Mouse (Mus musculus): Measurements from ENCODE around the gene Nkx3-2. TPM values are rescaled to one million over a fixed set of nuclear protein-coding genes. Genes with fewer than 3 reads are reported as not detected.

Nkx3-2 gene
- polyA plus RNA-seq, 2 experiments, result 0.02 TPM; not detected in 1

- Histone ChIP-seq H3K4me3 (ENCODE audit: insufficient read depth in 1 of 2, low read depth in 2 of 2, low read length in 2 of 2) (no peak overlapping the region), H3K36me3 (replicated peaks; ENCODE audit: control insufficient read depth, insufficient read depth, low read depth) (no peaks in the 10 kb centered on the region), H3K27me3 (ENCODE audit: control insufficient read depth, insufficient read depth, low read length) (peaks cover 75% of the 10 kb centered on the region), H3K9ac (replicated peaks) (no peak overlapping the region), H3K9me3 (ENCODE audit: control insufficient read depth, low read length) (no peaks in the 10 kb centered on the region), H3K27ac (no peak overlapping the region), H3K4me1 (replicated peaks; ENCODE audit: control insufficient read depth in 2 of 2, insufficient read depth in 2 of 2, low read length in 1 of 2) (no peaks in the 10 kb centered on the region), H3K4me2 (ENCODE audit: low read depth) (no peak overlapping the region)
- TF ChIP-seq EP300 (IDR thresholded peaks at IDR 0.05; ENCODE audit: low read depth), result no peak
- no peak for TF ChIP-seq CTCF (IDR thresholded peaks at IDR 0.05; ENCODE audit: low read depth)
- under 1% methylated on average over 16 of the region's 16 CpGs for WGBS (ENCODE audit: insufficient replicate concordance)
- ATAC-seq (ENCODE audit: insufficient read depth) (no peak), DNase-seq (ENCODE audit: low read depth in 3 of 3, low spot score in 3 of 3) (no peak)
Measured at GRCm38 (mm10) chr5:41754836-41755235, 9.5 kb downstream of the Nkx3-2 start.

GRCm38 (mm10) chr5:41754226-41754775 is 10.0 kb downstream of the Nkx3-2 start:
- Histone ChIP-seq H3K27ac (no peak overlapping the region), H3K4me2 (ENCODE audit: low read depth) (no peak overlapping the region), H3K36me3 (replicated peaks; ENCODE audit: control insufficient read depth, insufficient read depth, low read depth) (no peaks in the 10 kb centered on the region), H3K4me1 (replicated peaks; ENCODE audit: control insufficient read depth in 2 of 2, insufficient read depth in 2 of 2, low read length in 1 of 2) (no peaks in the 10 kb centered on the region), H3K4me3 (ENCODE audit: insufficient read depth in 1 of 2, low read depth in 2 of 2, low read length in 2 of 2) (no peak overlapping the region), H3K27me3 (ENCODE audit: control insufficient read depth, insufficient read depth, low read length) (peaks cover 73% of the 10 kb centered on the region), H3K9ac (replicated peaks) (no peak overlapping the region), H3K9me3 (ENCODE audit: control insufficient read depth, low read length) (no peaks in the 10 kb centered on the region)
- ATAC-seq (ENCODE audit: insufficient read depth) (no peak), DNase-seq (ENCODE audit: low read depth in 3 of 3, low spot score in 3 of 3) (no peak)
- 2% methylated on average over 17 of the region's 17 CpGs for WGBS (ENCODE audit: insufficient replicate concordance)
- TF ChIP-seq CTCF (IDR thresholded peaks at IDR 0.05; ENCODE audit: low read depth), result no peak
- TF ChIP-seq EP300 (IDR thresholded peaks at IDR 0.05; ENCODE audit: low read depth), result no peak

GRCm38 (mm10) chr5:41752721-41753120 is 11.6 kb downstream of the Nkx3-2 start:
- no peak overlapping the region for H3K27ac ChIP-seq
- H3K4me3 ChIP-seq (ENCODE audit: insufficient read depth in 1 of 2, low read depth in 2 of 2, low read length in 2 of 2), result no peak overlapping the region
- DNase-seq (ENCODE audit: low read depth in 3 of 3, low spot score in 3 of 3), result no peak
- H3K27me3 ChIP-seq (ENCODE audit: control insufficient read depth, insufficient read depth, low read length), result peaks cover 62% of the 10 kb centered on the region
- ATAC-seq (ENCODE audit: insufficient read depth), result no peak
- H3K36me3 ChIP-seq (replicated peaks; ENCODE audit: control insufficient read depth, insufficient read depth, low read depth), result no peaks in the 10 kb centered on the region
- WGBS (ENCODE audit: insufficient replicate concordance), result 30% methylated on average over 4 of the region's 4 CpGs
- H3K4me1 ChIP-seq (replicated peaks; ENCODE audit: control insufficient read depth in 2 of 2, insufficient read depth in 2 of 2, low read length in 1 of 2), result no peaks in the 10 kb centered on the region
- H3K9me3 ChIP-seq (ENCODE audit: control insufficient read depth, low read length), result no peaks in the 10 kb centered on the region
- no peak overlapping the region for H3K4me2 ChIP-seq (ENCODE audit: low read depth)
- no peak for TF ChIP-seq CTCF (IDR thresholded peaks at IDR 0.05; ENCODE audit: low read depth)
- TF ChIP-seq EP300 (IDR thresholded peaks at IDR 0.05; ENCODE audit: low read depth), result no peak
- no peak overlapping the region for H3K9ac ChIP-seq (replicated peaks)

- Histone ChIP-seq H3K27ac (no peak overlapping the region), H3K4me1 (replicated peaks; ENCODE audit: control insufficient read depth in 2 of 2, insufficient read depth in 2 of 2, low read length in 1 of 2) (no peaks in the 10 kb centered on the region), H3K9me3 (ENCODE audit: control insufficient read depth, low read length) (no peaks in the 10 kb centered on the region), H3K9ac (replicated peaks) (no peak overlapping the region), H3K27me3 (ENCODE audit: control insufficient read depth, insufficient read depth, low read length) (peaks cover 9% of the 10 kb centered on the region), H3K36me3 (replicated peaks; ENCODE audit: control insufficient read depth, insufficient read depth, low read depth) (no peaks in the 10 kb centered on the region), H3K4me3 (ENCODE audit: insufficient read depth in 1 of 2, low read depth in 2 of 2, low read length in 2 of 2) (no peak overlapping the region), H3K4me2 (ENCODE audit: low read depth) (no peak overlapping the region)
- ATAC-seq (ENCODE audit: insufficient read depth), result no peak
- no peak for DNase-seq (ENCODE audit: low read depth in 3 of 3, low spot score in 3 of 3)
- WGBS (ENCODE audit: insufficient replicate concordance), result 7% methylated on average over 11 of the region's 15 CpGs
- TF ChIP-seq CTCF (IDR thresholded peaks at IDR 0.05; ENCODE audit: low read depth) (no peak), EP300 (IDR thresholded peaks at IDR 0.05; ENCODE audit: low read depth) (no peak)
Measured at GRCm38 (mm10) chr5:41744898-41745780, 19.2 kb downstream of the Nkx3-2 start.

GRCm38 (mm10) chr5:41744234-41744633 is 20.1 kb downstream of the Nkx3-2 start:
- ATAC-seq (ENCODE audit: insufficient read depth) (no peak), DNase-seq (ENCODE audit: low read depth in 3 of 3, low spot score in 3 of 3) (no peak)
- Histone ChIP-seq H3K4me1 (replicated peaks; ENCODE audit: control insufficient read depth in 2 of 2, insufficient read depth in 2 of 2, low read length in 1 of 2) (no peaks in the 10 kb centered on the region), H3K9me3 (ENCODE audit: control insufficient read depth, low read length) (no peaks in the 10 kb centered on the region), H3K4me2 (ENCODE audit: low read depth) (no peak overlapping the region), H3K27me3 (ENCODE audit: control insufficient read depth, insufficient read depth, low read length) (peaks cover 4% of the 10 kb centered on the region), H3K27ac (no peak overlapping the region), H3K9ac (replicated peaks) (no peak overlapping the region), H3K4me3 (ENCODE audit: insufficient read depth in 1 of 2, low read depth in 2 of 2, low read length in 2 of 2) (no peak overlapping the region), H3K36me3 (replicated peaks; ENCODE audit: control insufficient read depth, insufficient read depth, low read depth) (no peaks in the 10 kb centered on the region)
- peak; percentile 22; the same call in 1 of the 2 replicates for TF ChIP-seq CTCF (IDR thresholded peaks at IDR 0.05; ENCODE audit: low read depth)
- no peak for TF ChIP-seq EP300 (IDR thresholded peaks at IDR 0.05; ENCODE audit: low read depth)
- WGBS (ENCODE audit: insufficient replicate concordance), result 8% methylated on average over 7 of the region's 7 CpGs
